Mouse (Mus musculus): Measurements from ENCODE around the gene Prpf40b. TPM values are rescaled to one million over a fixed set of nuclear protein-coding genes. Genes with fewer than 3 reads are reported as not detected.

Prpf40b gene
- polyA plus RNA-seq, 1 experiment from 2014 or later: 8.6 TPM

GRCm38 (mm10) chr15:99259730-99260252, 35.1 kb upstream of the Prpf40b start:
- no peak overlapping the region for H3K27ac ChIP-seq (ENCODE audit: low read depth)
- H3K4me3 ChIP-seq (ENCODE audit: low read depth, low read length): peak overlapping the region; percentile 0; the same call in 1 of the 2 replicates
- H3K4me2 ChIP-seq (ENCODE audit: low read depth, low read length): peak overlapping the region; percentile 66
- H3K9me3 ChIP-seq (ENCODE audit: low read length): no peaks in the 10 kb centered on the region
- WGBS (ENCODE audit: insufficient replicate concordance): 0% methylated on average over 9 of the region's 10 CpGs
- peaks cover 17% of the 10 kb centered on the region for H3K4me1 ChIP-seq (ENCODE audit: insufficient read depth)
- DNase-seq: peak; percentile 89
- no peak for TF ChIP-seq CTCF (IDR thresholded peaks at IDR 0.05; ENCODE audit: low read depth)
- TF ChIP-seq EP300 (IDR thresholded peaks at IDR 0.05; ENCODE audit: low read depth): no peak
- no peaks in the 10 kb centered on the region for H3K36me3 ChIP-seq (replicated peaks; ENCODE audit: insufficient read depth, low read length)
- peak; percentile 70 for ATAC-seq
- no peaks in the 10 kb centered on the region for H3K27me3 ChIP-seq (ENCODE audit: insufficient read depth, low read length)
- H3K9ac ChIP-seq (replicated peaks): no peak overlapping the region

DNA sequence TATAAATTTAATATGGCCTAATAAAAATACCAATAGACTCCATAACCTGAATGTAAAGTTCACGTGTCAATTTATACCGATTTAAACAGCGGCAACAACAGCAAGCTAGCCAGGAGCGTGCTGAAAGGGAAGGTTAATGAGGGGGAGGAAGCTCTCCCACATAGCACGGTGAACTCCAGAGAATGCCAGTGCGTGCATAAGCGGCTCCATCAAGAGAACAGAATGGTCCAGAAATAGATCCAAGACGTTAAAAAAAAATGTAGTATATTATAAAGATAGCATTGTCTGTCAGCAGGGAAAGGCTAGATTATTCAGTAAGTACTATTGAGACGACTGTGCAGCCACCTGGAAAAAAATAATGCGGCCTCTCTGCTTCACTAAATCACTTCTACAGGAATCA, 32.2 kb upstream of the Prpf40b start:
- ATAC-seq (no peak), DNase-seq (no peak)
- WGBS (ENCODE audit: insufficient replicate concordance): 75% methylated on average over 10 of the region's 10 CpGs

GRCm38 (mm10) chr15:99264363-99264762, 30.5 kb upstream of the Prpf40b start:
- Histone ChIP-seq H3K4me3 (ENCODE audit: low read depth, low read length) (no peak overlapping the region), H3K4me2 (ENCODE audit: low read depth, low read length) (no peak overlapping the region), H3K4me1 (ENCODE audit: insufficient read depth) (peaks cover 11% of the 10 kb centered on the region), H3K27ac (ENCODE audit: low read depth) (no peak overlapping the region), H3K9ac (replicated peaks) (no peak overlapping the region), H3K9me3 (ENCODE audit: low read length) (no peaks in the 10 kb centered on the region), H3K27me3 (ENCODE audit: insufficient read depth, low read length) (no peaks in the 10 kb centered on the region), H3K36me3 (replicated peaks; ENCODE audit: insufficient read depth, low read length) (no peaks in the 10 kb centered on the region)
- TF ChIP-seq EP300 (IDR thresholded peaks at IDR 0.05; ENCODE audit: low read depth): no peak
- ATAC-seq (no peak), DNase-seq (no peak)
- 80% methylated on average over 2 of the region's 2 CpGs for WGBS (ENCODE audit: insufficient replicate concordance)

More for the DNA sequence above, 32.2 kb upstream of the Prpf40b start:
- Histone ChIP-seq H3K36me3 (replicated peaks; ENCODE audit: insufficient read depth, low read length) (no peaks in the 10 kb centered on the region), H3K27me3 (ENCODE audit: insufficient read depth, low read length) (no peaks in the 10 kb centered on the region), H3K4me3 (ENCODE audit: low read depth, low read length) (no peak overlapping the region), H3K9me3 (ENCODE audit: low read length) (no peaks in the 10 kb centered on the region), H3K9ac (replicated peaks) (no peak overlapping the region), H3K27ac (ENCODE audit: low read depth) (no peak overlapping the region), H3K4me1 (ENCODE audit: insufficient read depth) (peaks cover 15% of the 10 kb centered on the region), H3K4me2 (ENCODE audit: low read depth, low read length) (no peak overlapping the region)
- TF ChIP-seq CTCF (IDR thresholded peaks at IDR 0.05; ENCODE audit: low read depth) (no peak), EP300 (IDR thresholded peaks at IDR 0.05; ENCODE audit: low read depth) (no peak)

GRCm38 (mm10) chr15:99265679-99266078, 29.2 kb upstream of the Prpf40b start:
- peaks cover 2% of the 10 kb centered on the region for H3K4me1 ChIP-seq (ENCODE audit: insufficient read depth)
- peak; percentile 61 for ATAC-seq
- H3K4me2 ChIP-seq (ENCODE audit: low read depth, low read length): no peak overlapping the region
- no peak overlapping the region for H3K4me3 ChIP-seq (ENCODE audit: low read depth, low read length)
- TF ChIP-seq EP300 (IDR thresholded peaks at IDR 0.05; ENCODE audit: low read depth) (no peak), CTCF (IDR thresholded peaks at IDR 0.05; ENCODE audit: low read depth) (peak; percentile 89)
- no peak overlapping the region for H3K27ac ChIP-seq (ENCODE audit: low read depth)
- WGBS (ENCODE audit: insufficient replicate concordance): 17% methylated on average over 4 of the region's 4 CpGs
- peak; percentile 68 for DNase-seq
- no peak overlapping the region for H3K9ac ChIP-seq (replicated peaks)
- H3K36me3 ChIP-seq (replicated peaks; ENCODE audit: insufficient read depth, low read length): no peaks in the 10 kb centered on the region
- H3K9me3 ChIP-seq (ENCODE audit: low read length): no peaks in the 10 kb centered on the region
- no peaks in the 10 kb centered on the region for H3K27me3 ChIP-seq (ENCODE audit: insufficient read depth, low read length)

GRCm38 (mm10) chr15:99276095-99276494, 18.8 kb upstream of the Prpf40b start:
- DNase-seq (no peak), ATAC-seq (no peak)
- H3K4me1 ChIP-seq (ENCODE audit: insufficient read depth): no peaks in the 10 kb centered on the region
- no peak overlapping the region for H3K9ac ChIP-seq (replicated peaks)
- no peak overlapping the region for H3K4me3 ChIP-seq (ENCODE audit: low read depth, low read length)
- WGBS (ENCODE audit: insufficient replicate concordance): 65% methylated on average over 8 of the region's 8 CpGs
- H3K36me3 ChIP-seq (replicated peaks; ENCODE audit: insufficient read depth, low read length): no peaks in the 10 kb centered on the region
- H3K27me3 ChIP-seq (ENCODE audit: insufficient read depth, low read length): no peaks in the 10 kb centered on the region
- H3K27ac ChIP-seq (ENCODE audit: low read depth): no peak overlapping the region
- H3K9me3 ChIP-seq (ENCODE audit: low read length): no peaks in the 10 kb centered on the region
- TF ChIP-seq EP300 (IDR thresholded peaks at IDR 0.05; ENCODE audit: low read depth) (no peak), CTCF (IDR thresholded peaks at IDR 0.05; ENCODE audit: low read depth) (no peak)
- H3K4me2 ChIP-seq (ENCODE audit: low read depth, low read length): no peak overlapping the region

- TF ChIP-seq EP300 (IDR thresholded peaks at IDR 0.05; ENCODE audit: low read depth) (no peak), CTCF (IDR thresholded peaks at IDR 0.05; ENCODE audit: low read depth) (no peak)
- no peak overlapping the region for H3K9ac ChIP-seq (replicated peaks)
- no peak overlapping the region for H3K27ac ChIP-seq (ENCODE audit: low read depth)
- H3K9me3 ChIP-seq (ENCODE audit: low read length): no peaks in the 10 kb centered on the region
- DNase-seq: no peak
- no peak overlapping the region for H3K4me2 ChIP-seq (ENCODE audit: low read depth, low read length)
- no peak overlapping the region for H3K4me3 ChIP-seq (ENCODE audit: low read depth, low read length)
- no peaks in the 10 kb centered on the region for H3K36me3 ChIP-seq (replicated peaks; ENCODE audit: insufficient read depth, low read length)
- WGBS (ENCODE audit: insufficient replicate concordance): 87% methylated on average over 7 of the region's 7 CpGs
- H3K27me3 ChIP-seq (ENCODE audit: insufficient read depth, low read length): no peaks in the 10 kb centered on the region
- no peaks in the 10 kb centered on the region for H3K4me1 ChIP-seq (ENCODE audit: insufficient read depth)
- no peak for ATAC-seq
Measured at GRCm38 (mm10) chr15:99278271-99278670, 16.6 kb upstream of the Prpf40b start.

- Histone ChIP-seq H3K9ac (replicated peaks) (no peak overlapping the region), H3K4me3 (ENCODE audit: low read depth, low read length) (no peak overlapping the region), H3K27ac (ENCODE audit: low read depth) (no peak overlapping the region), H3K36me3 (replicated peaks; ENCODE audit: insufficient read depth, low read length) (no peaks in the 10 kb centered on the region), H3K9me3 (ENCODE audit: low read length) (no peaks in the 10 kb centered on the region), H3K27me3 (ENCODE audit: insufficient read depth, low read length) (no peaks in the 10 kb centered on the region), H3K4me1 (ENCODE audit: insufficient read depth) (peaks cover 4% of the 10 kb centered on the region; the same call in 1 of the 2 replicates), H3K4me2 (ENCODE audit: low read depth, low read length) (no peak overlapping the region)
- TF ChIP-seq CTCF (IDR thresholded peaks at IDR 0.05; ENCODE audit: low read depth): peak; percentile 57
- TF ChIP-seq EP300 (IDR thresholded peaks at IDR 0.05; ENCODE audit: low read depth): no peak
- no peak for ATAC-seq
- 53% methylated on average over 10 of the region's 10 CpGs for WGBS (ENCODE audit: insufficient replicate concordance)
- DNase-seq: no peak
Measured at GRCm38 (mm10) chr15:99283456-99283855, 11.4 kb upstream of the Prpf40b start.
